Mouse (Mus musculus): ENCODE data around the gene Ak7. TPM values are rescaled to one million over a fixed set of nuclear protein-coding genes. Genes with fewer than 3 reads are reported as not detected.
A peak's percentile ranks its signal among the peaks of the same experiment; 100 is the strongest.

The Ak7 gene
- polyA plus RNA-seq (2015; fragmentation: Nextera tagmentation; extraction: Ambion mirVana) = 1.8 and 2.2 TPM in 2 replicates

DNA sequence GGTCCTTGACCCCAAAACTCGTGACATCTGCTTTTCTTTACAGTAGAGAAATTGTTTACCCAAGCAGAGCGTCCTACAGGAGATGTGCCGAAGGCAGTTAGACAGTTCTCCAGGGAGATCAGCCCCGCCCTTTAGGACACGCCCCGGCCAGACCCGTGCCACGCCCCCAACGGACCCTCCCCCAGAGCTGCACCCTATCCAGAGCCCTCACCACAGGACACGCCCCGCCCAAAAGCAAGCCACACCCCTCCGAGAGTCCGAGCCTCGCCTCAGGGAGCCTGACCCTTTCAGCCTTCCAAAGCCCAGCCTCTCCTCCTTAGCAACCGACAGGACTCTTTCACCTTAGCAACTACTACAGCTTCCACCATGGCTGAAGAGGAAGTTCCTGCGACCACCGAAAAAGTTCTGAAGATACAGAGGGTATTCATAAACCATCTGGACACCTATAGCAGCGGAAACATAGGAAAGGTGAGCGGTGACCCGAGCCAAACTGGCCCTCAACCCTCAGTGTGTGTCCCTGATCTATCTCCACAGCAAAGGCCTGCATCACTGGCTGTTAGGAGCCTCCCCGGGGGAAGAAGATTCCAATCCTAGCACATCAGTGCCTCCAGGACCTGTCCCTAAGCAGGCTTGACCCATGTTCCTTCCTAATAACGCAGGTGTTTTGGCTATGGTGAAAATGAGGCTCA is at the start of gene Ak7:
Gene Ak7, plus strand, starts transcription at position 178 of the 689 bp plus-strand sequence.
- Histone ChIP-seq H3K4me2 (no peak within 1 kb of the TSS), H3K4me1 (no peaks in the 10 kb centered on the region), H3K4me3 (no peak within 1 kb of the TSS), H3K27ac (no peak within 1 kb of the TSS), H3K27me3 (replicated peaks) (no peaks in the 10 kb centered on the region), H3K9ac (no peak within 1 kb of the TSS), H3K36me3 (replicated peaks) (peaks cover 7% of the 10 kb centered on the region), H3K9me3 (no peaks in the 10 kb centered on the region)
- 11% methylated on average over 22 of the region's 22 CpGs for WGBS
- no peak for ATAC-seq (replicated peaks)

DNA sequence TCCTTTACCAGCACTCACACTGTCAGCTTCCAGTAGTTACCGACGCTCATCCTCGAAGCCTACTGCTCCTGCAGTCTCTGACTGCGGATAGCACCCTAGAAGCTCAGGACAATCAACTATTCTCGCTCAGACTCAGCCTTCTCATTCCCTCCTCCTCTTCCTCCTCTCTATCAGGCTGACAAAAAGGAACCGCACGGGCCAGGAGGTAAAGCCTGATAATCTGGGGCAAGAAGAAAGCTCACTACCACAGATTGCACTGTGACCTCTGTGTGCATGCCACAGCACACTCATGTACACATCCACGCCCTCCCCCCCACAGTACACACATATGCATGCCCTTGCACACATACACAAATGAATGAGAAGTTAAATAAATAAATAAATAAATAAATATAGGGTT is 29.5 kb upstream of the Ak7 start:
- Histone ChIP-seq H3K36me3 (replicated peaks) (peaks cover 11% of the 10 kb centered on the region), H3K4me2 (no peak overlapping the region), H3K9ac (no peak overlapping the region), H3K27me3 (replicated peaks) (no peaks in the 10 kb centered on the region), H3K9me3 (no peaks in the 10 kb centered on the region), H3K4me1 (no peaks in the 10 kb centered on the region), H3K27ac (no peak overlapping the region), H3K4me3 (no peak overlapping the region)
- 94% methylated on average over 8 of the region's 8 CpGs for WGBS
- ATAC-seq (replicated peaks) = no peak

DNA sequence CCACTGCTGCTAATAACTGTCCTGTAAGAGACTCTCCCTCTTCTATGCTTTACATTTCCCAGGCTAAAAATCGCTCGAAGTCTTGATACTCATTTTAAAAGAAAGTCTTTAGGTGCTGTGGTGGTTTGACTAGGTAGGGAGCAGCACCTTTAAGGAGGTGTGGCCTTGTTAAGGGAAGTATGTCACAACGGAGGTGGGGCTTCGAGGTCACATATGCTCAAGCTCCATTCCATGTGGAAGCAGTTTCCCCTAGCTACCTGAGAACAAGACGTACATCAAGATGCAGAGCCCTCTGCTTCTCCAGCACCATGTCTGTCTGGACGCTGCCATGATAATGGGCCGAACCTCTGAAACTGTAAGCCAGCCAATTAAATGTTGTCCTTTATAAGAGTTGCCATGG is 27.6 kb upstream of the Ak7 start:
- WGBS = 92% methylated on average over 7 of the region's 7 CpGs
- Histone ChIP-seq H3K27me3 (replicated peaks) (no peaks in the 10 kb centered on the region), H3K4me1 (peaks cover 16% of the 10 kb centered on the region), H3K4me2 (no peak overlapping the region), H3K36me3 (replicated peaks) (peaks cover 7% of the 10 kb centered on the region), H3K4me3 (no peak overlapping the region), H3K27ac (no peak overlapping the region), H3K9me3 (no peaks in the 10 kb centered on the region), H3K9ac (no peak overlapping the region)
- no peak for ATAC-seq (replicated peaks)

DNA sequence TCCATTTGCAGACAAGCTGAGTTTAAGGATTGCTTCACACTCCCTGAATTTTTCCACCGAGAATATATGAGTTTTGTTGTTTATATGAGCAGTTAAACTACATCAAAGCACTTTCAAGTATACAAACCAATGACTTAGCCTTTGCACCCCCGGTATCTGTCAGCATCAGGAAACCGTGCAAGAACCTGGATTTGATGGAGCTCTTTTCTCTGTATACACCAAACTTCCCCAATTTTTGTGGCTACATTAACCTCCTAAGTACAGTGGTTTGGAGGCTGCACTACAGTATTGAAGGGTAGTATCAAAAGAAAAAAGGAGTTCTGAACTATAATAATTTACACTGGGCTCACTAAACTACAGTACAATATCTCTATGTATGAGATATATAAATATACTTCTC is 27.0 kb upstream of the Ak7 start:
- Histone ChIP-seq H3K4me1 (peaks cover 21% of the 10 kb centered on the region), H3K36me3 (replicated peaks) (0 out of 2 replicates have a peak, but pooled peaks cover 3% of the 10 kb centered on the region), H3K4me3 (no peak overlapping the region), H3K27ac (no peak overlapping the region), H3K4me2 (no peak overlapping the region), H3K9ac (no peak overlapping the region), H3K9me3 (no peaks in the 10 kb centered on the region), H3K27me3 (replicated peaks) (no peaks in the 10 kb centered on the region)
- ATAC-seq (replicated peaks) = no peak
- 91% methylated on average over 3 of the region's 3 CpGs for WGBS

DNA sequence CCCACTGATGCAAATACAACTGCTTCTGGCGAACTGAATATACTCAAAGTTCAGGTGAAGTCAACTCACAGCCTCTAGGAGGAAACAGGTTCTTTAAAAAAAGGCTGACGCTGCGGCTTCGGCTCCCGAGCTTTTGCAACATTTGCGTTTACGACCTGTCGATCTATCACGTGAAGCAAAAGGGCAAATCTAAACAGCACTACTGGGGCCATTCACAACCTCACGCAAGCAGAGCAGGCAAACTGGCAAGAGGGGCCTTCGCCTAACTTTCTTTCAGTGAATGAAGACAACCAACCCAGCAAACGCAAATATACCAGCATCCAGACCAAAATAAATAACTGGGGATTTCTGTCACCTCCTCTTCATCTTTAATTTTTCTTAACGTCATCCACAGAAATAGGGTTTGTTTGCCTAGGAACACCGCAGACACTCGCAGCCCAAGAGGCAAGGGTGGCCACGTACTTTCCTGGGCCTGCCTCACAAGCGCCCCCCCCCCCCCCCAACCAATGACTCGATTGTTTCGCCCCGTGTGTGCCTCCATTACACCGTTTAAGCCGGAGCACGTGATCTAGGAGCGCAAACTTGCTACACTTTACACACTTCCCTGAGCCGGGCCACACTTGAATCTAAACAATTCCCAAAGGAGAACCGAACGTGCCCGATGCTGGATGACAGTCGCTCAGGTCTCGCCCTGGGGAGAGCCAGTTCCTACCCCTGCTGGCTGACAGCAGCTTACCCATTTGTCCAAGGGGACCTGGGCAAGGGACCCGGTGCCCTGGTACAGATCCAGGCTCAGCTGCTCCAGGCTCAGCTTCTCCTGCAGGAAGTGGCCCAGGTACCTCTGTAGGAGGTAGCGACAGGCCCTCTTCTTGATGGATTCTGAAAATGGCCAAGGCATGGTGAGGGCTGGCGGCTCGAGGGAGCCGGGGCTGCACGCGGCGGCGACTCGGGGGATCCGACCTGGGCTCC is 21.6 kb upstream of the Ak7 start, which contains the start of gene Gskip:
Gene Gskip, plus strand, starts transcription at position 897 of the 969 bp plus-strand sequence.
- Histone ChIP-seq H3K9me3 (no peaks in the 10 kb centered on the region), H3K4me1 (peaks cover 43% of the 10 kb centered on the region), H3K36me3 (replicated peaks) (no peaks in the 10 kb centered on the region), H3K9ac (peak within 1 kb of the TSS; percentile 77), H3K27me3 (replicated peaks) (no peaks in the 10 kb centered on the region), H3K4me3 (peak within 1 kb of the TSS; percentile 89), H3K4me2 (peak within 1 kb of the TSS; percentile 86), H3K27ac (peak within 1 kb of the TSS; percentile 96)
- ATAC-seq (replicated peaks) = peak; percentile 69
- WGBS = 2% methylated on average over 41 of the region's 41 CpGs

DNA sequence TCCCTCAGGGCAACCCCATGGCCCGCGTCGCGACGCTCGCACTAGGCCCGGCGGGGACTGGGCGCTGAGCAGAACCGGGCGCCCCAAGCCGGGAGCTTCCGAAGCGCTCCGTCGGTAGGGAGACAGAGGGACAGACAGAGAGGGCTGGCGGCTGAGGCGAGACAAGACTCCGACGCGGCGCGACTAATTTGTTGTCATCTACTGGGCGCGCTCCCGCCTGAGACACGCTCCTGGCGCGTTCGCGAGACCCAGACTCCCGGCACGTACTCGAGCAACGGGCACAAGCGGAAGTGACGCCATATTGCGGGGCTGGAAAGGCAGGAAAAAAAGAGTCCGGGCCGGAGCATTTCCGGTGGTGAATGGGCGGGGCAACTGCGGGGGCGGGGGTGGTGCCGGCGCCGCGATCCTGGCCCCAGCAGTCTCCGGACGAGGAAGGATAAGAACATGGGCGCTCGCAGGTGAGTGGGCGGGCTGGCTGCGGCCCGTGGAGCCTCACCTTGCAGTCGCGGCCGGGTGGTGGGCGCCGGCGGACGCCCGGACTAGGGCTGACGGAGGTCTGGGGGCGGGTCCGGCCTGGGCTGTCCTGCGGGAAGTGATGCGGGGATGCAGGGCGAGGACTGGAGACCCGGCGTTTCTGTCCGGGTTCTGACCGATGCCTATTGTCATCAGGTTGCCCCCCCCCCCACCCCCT is 20.6 kb upstream of the Ak7 start, which contains the start of gene Atg2b:
Gene Atg2b, minus strand, starts transcription at position 211 of the 691 bp plus-strand sequence.
- peak within 1 kb of the TSS; percentile 89 for H3K4me3 ChIP-seq
- peak within 1 kb of the TSS; percentile 96 for H3K27ac ChIP-seq
- H3K27me3 ChIP-seq (replicated peaks) = no peaks in the 10 kb centered on the region
- peak within 1 kb of the TSS; percentile 77 for H3K9ac ChIP-seq
- H3K9me3 ChIP-seq = no peaks in the 10 kb centered on the region
- H3K4me1 ChIP-seq = peaks cover 43% of the 10 kb centered on the region
- H3K4me2 ChIP-seq = peak within 1 kb of the TSS; percentile 86
- ATAC-seq (replicated peaks) = peak; percentile 92
- no peaks in the 10 kb centered on the region for H3K36me3 ChIP-seq (replicated peaks)
- under 1% methylated on average over 70 of the region's 73 CpGs for WGBS

DNA sequence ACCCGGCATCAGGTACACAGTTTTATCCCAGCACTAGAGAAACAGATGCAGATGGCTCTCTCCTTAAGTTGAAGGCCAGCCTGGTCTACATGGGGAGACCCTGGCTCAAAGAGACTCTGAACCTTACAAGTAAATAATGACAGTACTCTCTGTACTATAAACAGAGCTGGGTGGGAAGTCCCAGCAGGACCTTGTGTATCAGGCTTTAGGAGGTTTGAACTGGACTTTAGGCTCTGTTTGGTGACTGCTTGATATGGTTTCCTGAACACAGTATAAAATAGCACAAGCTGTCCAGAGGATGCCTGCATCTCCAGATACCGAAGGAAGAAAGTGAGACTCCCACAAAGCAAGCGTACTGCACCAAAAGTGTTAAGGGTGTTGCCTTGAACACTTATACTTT is 19.0 kb upstream of the Ak7 start:
- Histone ChIP-seq H3K4me2 (peak overlapping the region; percentile 86), H3K36me3 (replicated peaks) (no peaks in the 10 kb centered on the region), H3K9ac (0 out of 2 replicates have a peak overlapping the region, but pooled peaks have one; percentile 77), H3K4me1 (peaks cover 39% of the 10 kb centered on the region), H3K27me3 (replicated peaks) (no peaks in the 10 kb centered on the region), H3K9me3 (no peaks in the 10 kb centered on the region), H3K27ac (no peak overlapping the region), H3K4me3 (peak overlapping the region; percentile 89)
- no peak for ATAC-seq (replicated peaks)
- 94% methylated on average over 3 of the region's 3 CpGs for WGBS

DNA sequence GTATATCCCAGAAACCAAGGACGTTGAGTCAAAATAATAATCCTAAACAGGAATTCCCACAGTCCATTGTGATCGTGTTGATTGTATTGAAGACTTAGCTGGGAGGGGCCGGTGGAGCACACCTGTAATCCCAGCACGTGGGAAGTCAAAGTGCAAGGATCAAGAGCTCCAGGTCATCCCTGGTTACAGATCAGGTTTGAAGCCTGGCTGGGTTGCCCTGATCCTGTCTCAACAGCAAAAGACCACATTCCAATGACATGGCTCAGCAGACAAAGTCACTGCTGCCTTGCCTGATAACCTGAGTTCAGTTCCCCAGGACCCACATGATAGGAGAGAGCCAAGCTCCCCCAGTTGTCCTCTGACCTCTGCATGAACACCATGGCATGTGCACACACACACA is 18.4 kb upstream of the Ak7 start:
- Histone ChIP-seq H3K9me3 (no peaks in the 10 kb centered on the region), H3K27ac (no peak overlapping the region), H3K4me3 (no peak overlapping the region), H3K4me2 (no peak overlapping the region), H3K36me3 (replicated peaks) (no peaks in the 10 kb centered on the region), H3K4me1 (peaks cover 35% of the 10 kb centered on the region), H3K27me3 (replicated peaks) (no peaks in the 10 kb centered on the region), H3K9ac (no peak overlapping the region)
- no peak for ATAC-seq (replicated peaks)
- WGBS = 92% methylated on average over 4 of the region's 4 CpGs

DNA sequence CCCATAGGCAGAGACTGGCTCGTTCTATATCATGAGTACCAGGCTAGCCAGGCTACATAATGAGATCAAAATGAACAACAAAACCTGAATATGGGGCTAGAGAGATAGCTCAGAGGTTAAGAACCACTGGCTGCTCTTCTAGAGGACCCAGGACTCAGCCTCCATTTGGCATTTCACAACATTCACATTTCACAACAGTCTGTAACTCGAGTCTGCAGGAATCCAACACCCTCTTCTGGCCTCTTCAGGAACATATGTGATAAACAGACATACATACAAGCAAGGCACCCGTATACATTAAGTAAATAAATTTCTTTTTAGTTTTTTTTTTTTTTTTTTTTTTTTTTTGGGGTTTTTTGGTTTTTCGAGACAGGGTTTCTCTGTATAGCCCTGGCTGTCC is 17.2 kb upstream of the Ak7 start:
- H3K4me3 ChIP-seq = no peak overlapping the region
- no peak for ATAC-seq (replicated peaks)
- no peaks in the 10 kb centered on the region for H3K9me3 ChIP-seq
- 0 out of 2 replicates have a peak, but pooled peaks cover 3% of the 10 kb centered on the region for H3K36me3 ChIP-seq (replicated peaks)
- 89% methylated on average over 4 of the region's 4 CpGs for WGBS
- no peak overlapping the region for H3K4me2 ChIP-seq
- H3K4me1 ChIP-seq = peaks cover 24% of the 10 kb centered on the region
- H3K9ac ChIP-seq = no peak overlapping the region
- H3K27me3 ChIP-seq (replicated peaks) = no peaks in the 10 kb centered on the region
- no peak overlapping the region for H3K27ac ChIP-seq

DNA sequence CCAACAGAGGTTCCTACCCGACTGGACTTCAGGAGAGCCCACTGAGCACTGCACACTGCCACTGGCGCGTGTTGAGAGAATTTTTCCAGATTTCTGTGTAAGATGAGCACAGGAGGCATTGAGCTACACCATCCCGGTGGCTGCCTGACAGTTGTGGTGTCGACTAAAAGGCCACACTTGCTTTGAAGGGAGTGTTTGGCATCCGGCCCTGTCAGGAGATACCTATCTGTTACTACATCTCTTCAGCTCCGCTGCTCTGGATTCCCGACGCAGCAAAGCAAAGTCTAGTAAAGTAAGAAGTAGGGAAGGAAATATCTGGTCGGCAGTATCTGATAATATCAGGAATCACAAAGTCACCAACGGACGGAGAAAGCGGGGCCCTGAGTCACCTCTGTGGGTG is 16.3 kb upstream of the Ak7 start:
- ATAC-seq (replicated peaks) = no peak
- no peak overlapping the region for H3K4me3 ChIP-seq
- no peak overlapping the region for H3K27ac ChIP-seq
- H3K4me2 ChIP-seq = no peak overlapping the region
- 0 out of 2 replicates have a peak, but pooled peaks cover 3% of the 10 kb centered on the region for H3K36me3 ChIP-seq (replicated peaks)
- H3K9me3 ChIP-seq = no peaks in the 10 kb centered on the region
- no peak overlapping the region for H3K9ac ChIP-seq
- H3K4me1 ChIP-seq = peaks cover 17% of the 10 kb centered on the region
- 96% methylated on average over 13 of the region's 13 CpGs for WGBS
- no peaks in the 10 kb centered on the region for H3K27me3 ChIP-seq (replicated peaks)

DNA sequence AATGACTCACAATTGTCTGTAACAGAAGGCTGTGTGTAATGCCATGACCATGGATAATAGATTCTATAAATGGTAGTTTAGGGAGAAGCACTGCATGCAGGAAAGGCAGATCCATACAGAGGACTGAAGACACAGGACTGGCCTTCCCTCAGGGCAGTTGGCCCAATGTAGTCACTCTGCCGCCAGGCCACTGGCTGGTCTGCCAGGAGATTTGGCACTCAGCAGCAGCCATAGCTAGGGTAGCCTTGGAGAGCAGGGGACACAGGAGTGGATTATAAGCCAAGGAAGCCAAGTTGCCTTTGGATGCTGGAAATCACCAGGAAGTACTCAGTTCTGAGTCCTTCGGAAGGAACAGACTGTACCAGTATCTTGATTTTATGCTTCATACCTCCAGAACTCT is 11.8 kb upstream of the Ak7 start:
- no peak overlapping the region for H3K4me2 ChIP-seq
- 0 out of 2 replicates have a peak, but pooled peaks cover 3% of the 10 kb centered on the region for H3K36me3 ChIP-seq (replicated peaks)
- H3K9me3 ChIP-seq = no peaks in the 10 kb centered on the region
- no peaks in the 10 kb centered on the region for H3K4me1 ChIP-seq
- no peak overlapping the region for H3K27ac ChIP-seq
- H3K27me3 ChIP-seq (replicated peaks) = no peaks in the 10 kb centered on the region
- no peak overlapping the region for H3K4me3 ChIP-seq
- WGBS = 98% methylated on average over 2 of the region's 2 CpGs
- no peak for ATAC-seq (replicated peaks)
- H3K9ac ChIP-seq = no peak overlapping the region

DNA sequence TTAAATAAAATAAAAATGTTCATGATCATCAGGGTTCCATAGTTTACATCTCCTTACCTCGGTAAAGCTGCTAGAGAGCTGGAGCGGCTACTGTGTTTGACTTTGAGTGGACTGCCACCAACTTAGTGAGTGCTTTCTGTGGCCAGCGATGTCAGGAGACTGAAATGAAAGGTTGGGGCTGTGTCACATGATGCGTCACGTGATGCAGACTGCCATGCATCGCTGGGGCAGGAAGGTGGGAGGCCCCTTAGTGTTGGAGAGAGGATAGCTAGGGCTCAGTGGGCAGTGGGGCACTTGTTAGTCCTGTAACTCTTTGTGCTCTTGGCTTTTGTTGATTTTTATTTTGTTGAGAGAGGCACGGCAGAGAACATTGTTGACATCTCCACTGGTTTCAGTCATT is 9.9 kb upstream of the Ak7 start:
- no peak for ATAC-seq (replicated peaks)

More for the DNA sequence above, 9.9 kb upstream of the Ak7 start:
- H3K4me3 ChIP-seq = no peak overlapping the region
- 89% methylated on average over 7 of the region's 7 CpGs for WGBS
- no peak overlapping the region for H3K27ac ChIP-seq
- no peaks in the 10 kb centered on the region for H3K4me1 ChIP-seq
- H3K4me2 ChIP-seq = no peak overlapping the region
- H3K9me3 ChIP-seq = no peaks in the 10 kb centered on the region
- peaks cover 10% of the 10 kb centered on the region for H3K36me3 ChIP-seq (replicated peaks)
- H3K9ac ChIP-seq = no peak overlapping the region
- H3K27me3 ChIP-seq (replicated peaks) = no peaks in the 10 kb centered on the region
